Mouse (Mus musculus) CD4-positive, CD25-positive, alpha-beta regulatory T cell, adult 4 months (primary cell): Measurements from ENCODE around the gene Fhl3. TPM values are rescaled to one million over a fixed set of nuclear protein-coding genes. Genes with fewer than 3 reads are reported as not detected.

Experiments used
- polyA plus RNA-seq, 2 experiments: library from polyadenylated mRNA; unstranded; fragments of 100-300 nt; shearing (Covaris generic); gene quantifications; one replicate each; pipeline ENCODE4 v1.2.1; 2017

Gene Fhl3
- polyA plus RNA-seq, 2 experiments from 2014 or later: 6.6 to 11.0 TPM

Other genes with a start within 250 kb of the Fhl3 start
- not detected for gene 3100002H09Rik, start 89.9 kb upstream of the Fhl3 start, polyA plus RNA-seq
- not detected for gene Pou3f1, start 43.9 kb upstream of the Fhl3 start, polyA plus RNA-seq
- gene Utp11, start 7.1 kb upstream of the Fhl3 start, polyA plus RNA-seq: 10 to 100 TPM; 83.1 to 87.9 TPM
- gene Sf3a3, start 14.1 kb downstream of the Fhl3 start, polyA plus RNA-seq: 100 to 1,000 TPM; 104 to 108 TPM
- gene Inpp5b, start 41.1 kb downstream of the Fhl3 start, polyA plus RNA-seq: 100 to 1,000 TPM in 1 of 2 experiments, 10 to 100 TPM in 1; 88.0 to 146 TPM
- gene Mtf1, start 101.4 kb downstream of the Fhl3 start, polyA plus RNA-seq: 10 to 100 TPM; 16.0 to 16.7 TPM
- 1 to 10 TPM; 4.9 to 5.6 TPM for gene Yrdc, start 150.0 kb downstream of the Fhl3 start, polyA plus RNA-seq
- 1 to 10 TPM; 2.3 to 3.3 TPM for gene 1110065P20Rik, start 150.5 kb downstream of the Fhl3 start, polyA plus RNA-seq
- under 1 TPM; 0.58 to 0.62 TPM for gene Maneal, start 161.5 kb downstream of the Fhl3 start, polyA plus RNA-seq
- gene Epha10, start 180.2 kb downstream of the Fhl3 start, polyA plus RNA-seq: not detected
- gene 9930104L06Rik, start 236.3 kb downstream of the Fhl3 start, polyA plus RNA-seq: 10 to 100 TPM; 13.0 to 24.8 TPM
- 10 to 100 TPM; 12.6 to 31.4 TPM for gene Cdca8, start 238.6 kb downstream of the Fhl3 start, polyA plus RNA-seq